Mouse (Mus musculus): Measurements from ENCODE around the gene Prss2. TPM values are rescaled to one million over a fixed set of nuclear protein-coding genes. Genes with fewer than 3 reads are reported as not detected.
A peak's percentile ranks its signal among the peaks of the same experiment; 100 is the strongest.

The Prss2 gene
- polyA plus RNA-seq, 1 experiment from 2014 or later: not detected

DNA sequence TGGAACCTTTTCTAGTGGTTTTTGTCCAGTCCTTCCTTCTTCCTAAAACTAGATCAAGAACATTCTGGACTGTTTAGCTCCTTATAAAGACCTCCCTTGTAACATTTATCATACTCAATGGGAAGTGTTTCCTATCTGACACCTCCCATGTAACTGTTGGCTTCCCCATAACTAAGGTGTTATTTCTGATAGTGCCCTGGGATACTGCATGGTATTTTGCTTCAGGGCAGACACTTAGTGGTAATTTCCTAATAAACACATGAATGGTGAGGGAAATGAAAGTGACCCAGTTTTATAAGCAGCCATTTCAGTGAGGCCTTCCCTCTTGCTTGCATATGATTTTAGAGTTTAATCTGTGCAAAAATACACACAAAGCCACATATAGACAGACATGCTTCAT, 19.2 kb downstream of the Prss2 start:
- in situ Hi-C loops (cut with MboI; ENCODE audit: low pct_unique_long_range_greater_than_20kb): no loop called here
- TF ChIP-seq CTCF (IDR thresholded peaks at IDR 0.05): no peak
- ChIA-PET POLR2A (no interaction called here), CTCF (interaction anchor here (0.9 kb wide), 1 partner anchor 14 kb away, joined by 3 read pairs; no protein-coding TSS in a partner anchor)
- ATAC-seq (no peak), DNase-seq (ENCODE audit: low read depth, low spot score) (no peak)
- H3K27me3 ChIP-seq: peaks cover 2% of the 10 kb centered on the region

- DNase-seq (ENCODE audit: low read depth, low spot score) (no peak), ATAC-seq (no peak)
- ChIA-PET POLR2A (no interaction called here), CTCF (no interaction called here)
- no peaks in the 10 kb centered on the region for H3K27me3 ChIP-seq
- in situ Hi-C loops (cut with MboI; ENCODE audit: low pct_unique_long_range_greater_than_20kb): no loop called here
- no peak for TF ChIP-seq CTCF (IDR thresholded peaks at IDR 0.05)
Observed at GRCm38 (mm10) chr6:41541746-41542145, 20.2 kb downstream of the Prss2 start.

DNA sequence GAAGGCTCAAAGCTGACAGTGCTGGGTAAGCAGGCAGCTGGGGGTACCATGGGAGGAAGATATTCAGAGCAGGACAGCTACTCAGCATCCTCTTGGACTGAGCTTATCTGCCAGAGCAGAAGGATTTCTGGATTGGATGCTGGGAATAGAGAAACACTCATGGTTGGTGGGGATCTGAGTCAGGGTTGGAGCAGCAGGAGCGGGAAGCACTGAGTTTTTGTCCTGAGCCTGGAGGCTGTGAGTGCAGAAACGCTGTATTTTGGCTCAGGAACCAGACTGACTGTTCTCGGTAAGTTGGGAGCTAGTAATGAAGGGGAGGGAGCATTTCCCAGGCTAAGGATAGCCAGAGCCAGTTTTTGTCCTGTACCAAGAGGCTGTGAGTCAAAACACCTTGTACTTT, 21.4 kb downstream of the Prss2 start:
- no peak for ATAC-seq
- in situ Hi-C loops (cut with MboI; ENCODE audit: low pct_unique_long_range_greater_than_20kb): no loop called here
- ChIA-PET CTCF (interaction anchor here (1.6 kb wide), 1 partner anchor 12 kb away, joined by 3 read pairs; no protein-coding TSS in a partner anchor), POLR2A (no interaction called here)
- no peaks in the 10 kb centered on the region for H3K27me3 ChIP-seq
- DNase-seq (ENCODE audit: low read depth, low spot score): no peak
- TF ChIP-seq CTCF (IDR thresholded peaks at IDR 0.05): no peak

GRCm38 (mm10) chr6:41543411-41544050, 21.9 kb downstream of the Prss2 start:
- in situ Hi-C loops (cut with MboI; ENCODE audit: low pct_unique_long_range_greater_than_20kb): no loop called here
- CTCF ChIA-PET: interaction anchor here (1.6 kb wide), 1 partner anchor 13 kb away, joined by 3 read pairs; no protein-coding TSS in a partner anchor
- ATAC-seq (no peak), DNase-seq (ENCODE audit: low read depth, low spot score) (no peak)
- TF ChIP-seq CTCF (IDR thresholded peaks at IDR 0.05): no peak
- H3K27me3 ChIP-seq: no peaks in the 10 kb centered on the region
- POLR2A ChIA-PET: no interaction called here

- H3K27me3 ChIP-seq: no peaks in the 10 kb centered on the region
- in situ Hi-C loops (cut with MboI; ENCODE audit: low pct_unique_long_range_greater_than_20kb): no loop called here
- CTCF ChIA-PET: no interaction called here
- POLR2A ChIA-PET: no interaction called here
- no peak for DNase-seq (ENCODE audit: low read depth, low spot score)
- no peak for ATAC-seq
- TF ChIP-seq CTCF (IDR thresholded peaks at IDR 0.05): no peak
Observed at GRCm38 (mm10) chr6:41544381-41544924, 22.9 kb downstream of the Prss2 start.

GRCm38 (mm10) chr6:41545266-41545665, 23.7 kb downstream of the Prss2 start:
- DNase-seq (ENCODE audit: low read depth, low spot score): no peak
- no peak for ATAC-seq
- in situ Hi-C loops (cut with MboI; ENCODE audit: low pct_unique_long_range_greater_than_20kb): no loop called here
- no peak for TF ChIP-seq CTCF (IDR thresholded peaks at IDR 0.05)
- POLR2A ChIA-PET: no interaction called here
- CTCF ChIA-PET: no interaction called here
- no peaks in the 10 kb centered on the region for H3K27me3 ChIP-seq

DNA sequence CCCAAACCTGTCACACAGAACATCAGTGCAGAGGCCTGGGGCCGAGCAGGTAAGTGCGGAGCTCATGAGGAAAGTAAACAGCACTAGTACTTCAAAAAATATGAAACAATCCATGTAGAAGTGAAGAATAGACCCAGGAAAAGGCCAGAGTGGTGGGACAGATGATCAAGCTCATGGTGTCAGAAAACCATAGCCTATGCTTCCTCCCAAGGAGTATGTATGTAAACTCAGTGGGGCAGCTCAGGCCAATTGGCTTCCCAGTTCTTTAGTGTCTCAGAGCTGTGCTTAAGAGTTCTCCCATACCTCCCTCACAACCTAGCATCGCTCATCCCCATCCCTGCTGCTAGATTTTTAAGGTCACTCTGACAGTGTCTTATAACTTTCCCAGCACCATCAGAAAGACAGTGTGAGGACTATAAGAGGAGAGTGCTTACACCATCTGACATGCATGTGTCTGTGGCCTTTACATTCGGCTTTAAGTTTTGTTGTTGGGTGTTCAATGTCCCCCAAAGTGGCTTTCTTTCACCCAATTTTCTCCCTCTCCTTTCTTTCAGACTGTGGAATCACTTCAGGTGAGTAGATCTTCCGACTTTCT, 25.6 kb downstream of the Prss2 start:
- ChIA-PET CTCF (interaction anchor here (1.3 to 1.5 kb wide), 2 partner anchors 11 to 13 kb away, joined by 3 to 4 read pairs; no protein-coding TSS in a partner anchor), POLR2A (no interaction called here)
- H3K27me3 ChIP-seq: no peaks in the 10 kb centered on the region
- no peak for TF ChIP-seq CTCF (IDR thresholded peaks at IDR 0.05)
- ATAC-seq (no peak), DNase-seq (ENCODE audit: low read depth, low spot score) (no peak)
- in situ Hi-C loops (cut with MboI; ENCODE audit: low pct_unique_long_range_greater_than_20kb): no loop called here

GRCm38 (mm10) chr6:41548286-41548685, 26.7 kb downstream of the Prss2 start:
- no peaks in the 10 kb centered on the region for H3K27me3 ChIP-seq
- ATAC-seq (peak; percentile 98), DNase-seq (ENCODE audit: low read depth, low spot score) (peak; percentile 43)
- TF ChIP-seq CTCF (IDR thresholded peaks at IDR 0.05): no peak
- CTCF ChIA-PET: interaction anchor here (1.1 to 1.5 kb wide), 2 partner anchors 12 to 286 kb away, joined by 3 read pairs; no protein-coding TSS in a partner anchor
- in situ Hi-C loops (cut with MboI; ENCODE audit: low pct_unique_long_range_greater_than_20kb): no loop called here
- POLR2A ChIA-PET: no interaction called here

- POLR2A ChIA-PET: no interaction called here
- CTCF ChIA-PET: interaction anchor here (0.7 to 1.6 kb wide), 4 partner anchors 13 to 613 kb away, joined by 3 to 4 read pairs (median 3); partner anchors contain the start of gene 1700074P13Rik
- in situ Hi-C loops (cut with MboI; ENCODE audit: low pct_unique_long_range_greater_than_20kb): loop anchor here (25.0 kb wide), 1 partner anchor 1734 kb away; no protein-coding TSS in a partner anchor
- ATAC-seq (no peak), DNase-seq (ENCODE audit: low read depth, low spot score) (no peak)
- no peaks in the 10 kb centered on the region for H3K27me3 ChIP-seq
- no peak for TF ChIP-seq CTCF (IDR thresholded peaks at IDR 0.05)
Observed at GRCm38 (mm10) chr6:41553356-41554010, 31.9 kb downstream of the Prss2 start.

GRCm38 (mm10) chr6:41554295-41555169, 32.9 kb downstream of the Prss2 start:
- in situ Hi-C loops (cut with MboI; ENCODE audit: low pct_unique_long_range_greater_than_20kb): loop anchor here (5.0 to 25.0 kb wide), 3 partner anchors 292 to 1733 kb away; no protein-coding TSS in a partner anchor

More at GRCm38 (mm10) chr6:41554295-41555169, 32.9 kb downstream of the Prss2 start:
- ATAC-seq (no peak), DNase-seq (ENCODE audit: low read depth, low spot score) (no peak)
- H3K27me3 ChIP-seq: no peaks in the 10 kb centered on the region
- no peak for TF ChIP-seq CTCF (IDR thresholded peaks at IDR 0.05)
- ChIA-PET POLR2A (no interaction called here), CTCF (interaction anchor here (1.2 to 1.6 kb wide), 2 partner anchors 14 to 418 kb away, joined by 3 read pairs; no protein-coding TSS in a partner anchor)
